Mouse (Mus musculus) ES-Bruce4 (cell line): ENCODE data around the gene Arid1b. TPM values are rescaled to one million over a fixed set of nuclear protein-coding genes. Genes with fewer than 3 reads are reported as not detected.

Experiments used
- H3K27ac ChIP-seq: 2 replicates; pipeline ENCODE4 v1.5.1; 2012; ENCODE audit warnings: low read length, inconsistent platforms; ENCODE audit not compliant: insufficient read depth
- H3K27me3 ChIP-seq: 2 replicates; pipeline ENCODE4 v1.6.1; 2012; ENCODE audit warnings: mild to moderate bottlenecking, low read length, inconsistent platforms; ENCODE audit not compliant: control insufficient read depth, poor library complexity, insufficient read depth, severe bottlenecking
- H3K36me3 ChIP-seq: 2 replicates; pipeline ENCODE4 v1.6.1; 2012; ENCODE audit warnings: inconsistent platforms, mild to moderate bottlenecking, low read length, moderate library complexity; ENCODE audit not compliant: control insufficient read depth, poor library complexity, insufficient read depth, severe bottlenecking
- H3K4me1 ChIP-seq: one replicate; pipeline ENCODE4 v1.8.1; 2011; ENCODE audit warnings: low read length; ENCODE audit not compliant: control insufficient read depth, insufficient read depth
- H3K4me3 ChIP-seq: 2 replicates; pipeline ENCODE4 v1.5.1; 2011; ENCODE audit warnings: low read depth, mild to moderate bottlenecking, low read length
- H3K9ac ChIP-seq: 2 replicates; pipeline ENCODE4 v1.6.1; 2012; ENCODE audit warnings: low read depth, mild to moderate bottlenecking, inconsistent platforms; ENCODE audit not compliant: poor library complexity, severe bottlenecking
- H3K9me3 ChIP-seq: replicated peaks from 2 replicates; pipeline ENCODE4 v1.6.1; 2012; ENCODE audit warnings: mild to moderate bottlenecking, low read length, inconsistent platforms; ENCODE audit not compliant: control insufficient read depth, poor library complexity, insufficient read depth, severe bottlenecking
- CTCF ChIP-seq: IDR thresholded peaks from one replicate; pipeline ENCODE4 v1.8.1; 2011; ENCODE audit warnings: low read depth, low read length
- EP300 ChIP-seq: IDR thresholded peaks from 2 replicates; pipeline ENCODE4 v1.6.1; 2011; ENCODE audit warnings: low read depth, low read length; ENCODE audit not compliant: insufficient read depth
- POLR2A ChIP-seq: IDR thresholded peaks from one replicate; pipeline ENCODE4 v1.8.1; 2011; ENCODE audit warnings: low read length; ENCODE audit not compliant: insufficient read depth
- polyA plus RNA-seq: library from polyadenylated mRNA; stranded (reverse); fragments of >200 nt; gene quantifications from 2 replicates; pipeline ENCODE4 v1.2.4, GENCODE M21; 2011; ENCODE audit warnings: low read depth; ENCODE audit not compliant: missing spikeins, insufficient read depth, insufficient read length

Arid1b gene
- polyA plus RNA-seq, 1 experiment: 20.4 TPM

GRCm38 (mm10) chr17:5008761-5009160 is 14.6 kb downstream of the Arid1b start:
- Histone ChIP-seq H3K9me3 (no peaks in the 10 kb centered on the region), H3K27me3 (no peaks in the 10 kb centered on the region), H3K4me1 (no peaks in the 10 kb centered on the region), H3K4me3 (no peak overlapping the region), H3K27ac (no peak overlapping the region), H3K9ac (no peak overlapping the region), H3K36me3 (no peaks in the 10 kb centered on the region)
- TF ChIP-seq POLR2A (no peak), CTCF (no peak), EP300 (no peak)

- TF ChIP-seq EP300 (no peak), POLR2A (no peak)
- H3K36me3 ChIP-seq: no peaks in the 10 kb centered on the region
- H3K27me3 ChIP-seq: no peaks in the 10 kb centered on the region
- H3K4me1 ChIP-seq: peaks cover 2% of the 10 kb centered on the region
- H3K9me3 ChIP-seq: no peaks in the 10 kb centered on the region
- H3K9ac ChIP-seq: no peak overlapping the region
- H3K4me3 ChIP-seq: no peak overlapping the region
- H3K27ac ChIP-seq: no peak overlapping the region
These were observed 15.6 kb downstream of the Arid1b start for GRCm38 (mm10) chr17:5009526-5010260.

- H3K27me3 ChIP-seq: no peaks in the 10 kb centered on the region
- H3K27ac ChIP-seq: no peak overlapping the region
- no peaks in the 10 kb centered on the region for H3K9me3 ChIP-seq
- peaks cover 5% of the 10 kb centered on the region for H3K4me1 ChIP-seq
- no peak overlapping the region for H3K4me3 ChIP-seq
- no peak overlapping the region for H3K9ac ChIP-seq
- no peaks in the 10 kb centered on the region for H3K36me3 ChIP-seq
- TF ChIP-seq POLR2A: no peak
These were observed 16.6 kb downstream of the Arid1b start for GRCm38 (mm10) chr17:5010781-5011180.

GRCm38 (mm10) chr17:5012091-5012490 is 18.0 kb downstream of the Arid1b start:
- H3K4me1 ChIP-seq: peaks cover 5% of the 10 kb centered on the region

GRCm38 (mm10) chr17:5012517-5012916 is 18.4 kb downstream of the Arid1b start:
- H3K9ac ChIP-seq: no peak overlapping the region
- peaks cover 5% of the 10 kb centered on the region for H3K4me1 ChIP-seq
- no peak for TF ChIP-seq POLR2A

More at GRCm38 (mm10) chr17:5012091-5012490, 18.0 kb downstream of the Arid1b start:
- Histone ChIP-seq H3K9me3 (no peaks in the 10 kb centered on the region), H3K27me3 (no peaks in the 10 kb centered on the region), H3K27ac (no peak overlapping the region), H3K4me3 (no peak overlapping the region), H3K36me3 (no peaks in the 10 kb centered on the region), H3K9ac (no peak overlapping the region)
- TF ChIP-seq POLR2A (no peak), EP300 (no peak), CTCF (no peak)

GRCm38 (mm10) chr17:5014327-5014957 is 20.3 kb downstream of the Arid1b start:
- Histone ChIP-seq H3K9me3 (no peaks in the 10 kb centered on the region), H3K4me1 (peaks cover 5% of the 10 kb centered on the region), H3K9ac (no peak overlapping the region), H3K4me3 (no peak overlapping the region), H3K27me3 (no peaks in the 10 kb centered on the region), H3K27ac (no peak overlapping the region), H3K36me3 (no peaks in the 10 kb centered on the region)
- no peak for TF ChIP-seq CTCF
- TF ChIP-seq POLR2A: no peak
- TF ChIP-seq EP300: no peak

More at GRCm38 (mm10) chr17:5012517-5012916, 18.4 kb downstream of the Arid1b start:
- H3K27me3 ChIP-seq: no peaks in the 10 kb centered on the region
- no peak overlapping the region for H3K4me3 ChIP-seq
- H3K27ac ChIP-seq: no peak overlapping the region
- H3K36me3 ChIP-seq: no peaks in the 10 kb centered on the region
- H3K9me3 ChIP-seq: no peaks in the 10 kb centered on the region
